Mouse (Mus musculus): Measurements from ENCODE around the gene Lrrc47. TPM values are rescaled to one million over a fixed set of nuclear protein-coding genes. Genes with fewer than 3 reads are reported as not detected.

Lrrc47 gene
- polyA plus RNA-seq (2016; fragmentation: Nextera tagmentation; extraction: Ambion mirVana): 20.2 and 25.3 TPM in 2 replicates

DNA sequence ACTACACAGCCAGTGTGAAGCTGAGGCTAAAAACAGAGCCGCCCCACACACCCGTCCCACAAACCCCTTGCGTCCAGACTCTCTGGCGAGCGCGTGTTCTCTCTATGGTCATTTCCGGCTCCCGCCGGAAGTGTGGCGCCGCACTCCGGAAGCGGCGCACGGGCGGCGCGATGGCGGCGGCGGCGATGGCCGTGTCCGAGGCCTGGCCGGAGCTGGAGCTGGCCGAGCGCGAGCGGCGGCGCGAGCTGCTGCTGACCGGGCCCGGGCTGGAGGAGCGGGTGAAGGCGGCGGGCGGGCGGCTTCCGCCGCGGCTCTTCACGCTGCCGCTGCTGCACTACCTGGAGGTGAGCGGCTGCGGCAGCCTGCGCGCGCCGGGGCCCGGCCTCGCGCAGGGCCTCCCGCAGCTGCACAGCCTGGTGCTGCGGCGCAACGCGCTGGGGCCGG is at the start of gene Lrrc47:
TSS of gene Lrrc47 (plus strand) at position 86 of the 444 bp plus-strand sequence.
- Histone ChIP-seq H3K9me3 (no peaks in the 10 kb centered on the region), H3K27me3 (ENCODE audit: insufficient read depth, poor library complexity, severe bottlenecking) (no peaks in the 10 kb centered on the region), H3K36me3 (peaks cover 46% of the 10 kb centered on the region), H3K4me1 (replicated peaks) (peaks cover 35% of the 10 kb centered on the region), H3K4me3 (peak within 1 kb of the TSS; percentile 100), H3K27ac (peak within 1 kb of the TSS; percentile 90)
- DNase-seq (ENCODE audit: low spot score): peak; percentile 87
- under 1% methylated on average over 59 of the region's 59 CpGs for WGBS

GRCm38 (mm10) chr4:153962631-153963030 is 48.9 kb upstream of the Lrrc47 start:
- Histone ChIP-seq H3K9me3 (no peaks in the 10 kb centered on the region), H3K4me1 (replicated peaks) (peaks cover 13% of the 10 kb centered on the region), H3K36me3 (peaks cover 88% of the 10 kb centered on the region), H3K27ac (no peak overlapping the region), H3K4me3 (no peak overlapping the region), H3K27me3 (ENCODE audit: insufficient read depth, poor library complexity, severe bottlenecking) (no peaks in the 10 kb centered on the region)
- no peak for DNase-seq (ENCODE audit: low spot score)
- 90% methylated on average over 7 of the region's 7 CpGs for WGBS

- Histone ChIP-seq H3K27me3 (ENCODE audit: insufficient read depth, poor library complexity, severe bottlenecking) (no peaks in the 10 kb centered on the region), H3K36me3 (peaks cover 95% of the 10 kb centered on the region), H3K27ac (no peak overlapping the region), H3K4me1 (replicated peaks) (no peaks in the 10 kb centered on the region), H3K9me3 (no peaks in the 10 kb centered on the region), H3K4me3 (no peak overlapping the region)
- 91% methylated on average over 5 of the region's 5 CpGs for WGBS
- DNase-seq (ENCODE audit: low spot score): no peak
Measured at GRCm38 (mm10) chr4:153966651-153967050, 44.9 kb upstream of the Lrrc47 start.

DNA sequence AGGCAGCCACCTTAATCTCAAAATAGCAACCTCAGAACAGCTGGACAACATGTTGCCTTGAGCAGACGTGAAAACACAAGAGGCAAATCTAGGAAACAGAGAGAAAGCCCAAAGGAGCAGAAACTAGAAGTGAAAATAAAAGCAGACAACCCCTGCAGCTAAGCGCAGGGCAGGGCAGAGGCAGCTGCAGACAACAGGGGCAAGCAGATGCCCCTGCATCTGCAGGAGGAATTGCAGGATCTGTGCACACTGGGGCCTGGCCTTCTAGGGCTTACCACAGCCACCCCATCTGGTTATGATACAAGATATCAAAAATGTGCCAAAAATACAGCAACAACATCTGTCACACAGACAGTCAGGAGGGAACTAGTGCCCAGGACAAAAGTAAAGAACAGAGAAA is 44.0 kb upstream of the Lrrc47 start:
- H3K9me3 ChIP-seq: no peaks in the 10 kb centered on the region
- 85% methylated on average over 2 of the region's 2 CpGs for WGBS
- no peak for DNase-seq (ENCODE audit: low spot score)
- no peak overlapping the region for H3K27ac ChIP-seq
- H3K4me3 ChIP-seq: no peak overlapping the region
- H3K27me3 ChIP-seq (ENCODE audit: insufficient read depth, poor library complexity, severe bottlenecking): no peaks in the 10 kb centered on the region
- H3K4me1 ChIP-seq (replicated peaks): no peaks in the 10 kb centered on the region
- H3K36me3 ChIP-seq: peaks cover 89% of the 10 kb centered on the region

DNA sequence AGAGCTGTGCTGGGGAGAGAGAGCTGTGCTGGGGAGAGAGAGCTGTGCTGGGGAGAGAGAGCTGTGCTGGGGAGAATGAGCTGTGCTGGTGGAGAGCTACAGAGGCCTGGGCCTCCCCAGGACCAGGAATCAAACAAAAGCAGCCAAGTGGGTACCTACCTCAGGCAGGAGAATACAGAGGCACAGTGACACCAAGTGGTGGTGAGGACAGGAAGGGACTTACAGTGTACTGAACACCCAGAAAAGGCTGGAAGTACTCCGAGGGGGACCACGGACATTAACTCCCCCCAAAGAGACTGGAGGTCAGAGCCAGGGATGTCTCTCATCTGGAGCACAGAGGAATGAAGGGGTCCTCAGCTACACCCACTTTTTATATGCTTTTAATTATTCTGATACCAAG is 43.5 kb upstream of the Lrrc47 start:
- H3K27ac ChIP-seq: no peak overlapping the region
- H3K27me3 ChIP-seq (ENCODE audit: insufficient read depth, poor library complexity, severe bottlenecking): no peaks in the 10 kb centered on the region
- no peak for DNase-seq (ENCODE audit: low spot score)
- no peak overlapping the region for H3K4me3 ChIP-seq
- H3K9me3 ChIP-seq: no peaks in the 10 kb centered on the region
- H3K36me3 ChIP-seq: peaks cover 84% of the 10 kb centered on the region
- H3K4me1 ChIP-seq (replicated peaks): no peaks in the 10 kb centered on the region
- WGBS: 87% methylated on average over 2 of the region's 2 CpGs

- WGBS: 2% methylated on average over 68 of the region's 68 CpGs
- H3K4me1 ChIP-seq (replicated peaks): peaks cover 30% of the 10 kb centered on the region
- peak within 1 kb of the TSS; percentile 93 for H3K27ac ChIP-seq
- H3K36me3 ChIP-seq: peaks cover 32% of the 10 kb centered on the region
- H3K9me3 ChIP-seq: no peaks in the 10 kb centered on the region
- H3K4me3 ChIP-seq: peak within 1 kb of the TSS; percentile 94
- DNase-seq (ENCODE audit: low spot score): peak; percentile 95
- no peaks in the 10 kb centered on the region for H3K27me3 ChIP-seq (ENCODE audit: insufficient read depth, poor library complexity, severe bottlenecking)
Measured at GRCm38 (mm10) chr4:153974431-153975291, 36.9 kb upstream of the Lrrc47 start, which contains the start of the genes Dffb and Cep104. Gene Dffb, minus strand, starts transcription at chr4:153975126. Gene Cep104, plus strand, starts transcription at chr4:153975194.

DNA sequence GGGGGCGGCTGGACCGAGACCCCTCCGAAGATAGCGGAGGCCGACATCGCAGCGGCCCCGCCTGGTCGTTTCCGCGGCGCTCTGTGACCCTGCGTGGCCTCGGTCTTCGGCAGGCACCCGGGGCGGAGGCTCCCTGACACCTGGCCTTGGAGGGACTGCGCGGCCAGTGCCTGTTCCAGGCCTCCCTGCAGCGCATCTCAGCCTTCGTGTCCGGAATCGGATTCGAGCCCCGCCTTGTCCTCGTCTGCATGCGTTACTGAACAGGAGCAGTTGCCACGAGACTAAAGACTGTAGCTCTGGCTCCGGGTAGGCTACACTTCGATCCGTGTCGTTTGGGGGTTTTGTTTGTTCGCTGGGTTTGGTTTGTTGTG is 36.3 kb upstream of the Lrrc47 start:
- Histone ChIP-seq H3K27ac (peak overlapping the region; percentile 93), H3K9me3 (no peaks in the 10 kb centered on the region), H3K27me3 (ENCODE audit: insufficient read depth, poor library complexity, severe bottlenecking) (no peaks in the 10 kb centered on the region), H3K4me3 (peak overlapping the region; percentile 94), H3K36me3 (peaks cover 32% of the 10 kb centered on the region), H3K4me1 (replicated peaks) (peaks cover 30% of the 10 kb centered on the region)
- under 1% methylated on average over 33 of the region's 33 CpGs for WGBS
- DNase-seq (ENCODE audit: low spot score): no peak

DNA sequence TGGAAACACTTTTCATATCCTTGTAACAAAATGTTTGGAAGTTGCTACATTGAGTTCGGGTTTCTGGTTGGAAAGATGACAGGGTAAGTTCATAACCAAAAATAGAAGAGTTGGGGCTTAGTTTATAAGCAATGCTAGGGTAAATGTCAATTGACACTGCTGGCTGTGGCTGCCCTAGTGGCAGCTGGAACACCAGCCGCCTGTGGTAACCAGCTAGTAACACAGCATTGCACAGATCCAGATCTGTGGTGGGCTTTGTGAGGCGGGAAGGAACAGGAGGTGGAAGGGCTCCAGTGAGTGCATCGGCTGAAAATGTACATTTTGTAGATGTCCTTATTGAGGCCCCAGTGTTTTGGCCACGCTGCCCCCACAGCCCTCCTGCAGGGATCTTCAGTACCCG is 35.8 kb upstream of the Lrrc47 start:
- Histone ChIP-seq H3K9me3 (no peaks in the 10 kb centered on the region), H3K27ac (peak overlapping the region; percentile 93; the same call in 1 of the 2 replicates), H3K36me3 (peaks cover 32% of the 10 kb centered on the region), H3K4me1 (replicated peaks) (peaks cover 30% of the 10 kb centered on the region), H3K27me3 (ENCODE audit: insufficient read depth, poor library complexity, severe bottlenecking) (no peaks in the 10 kb centered on the region), H3K4me3 (peak overlapping the region; percentile 94)
- 44% methylated on average over 6 of the region's 6 CpGs for WGBS
- no peak for DNase-seq (ENCODE audit: low spot score)

DNA sequence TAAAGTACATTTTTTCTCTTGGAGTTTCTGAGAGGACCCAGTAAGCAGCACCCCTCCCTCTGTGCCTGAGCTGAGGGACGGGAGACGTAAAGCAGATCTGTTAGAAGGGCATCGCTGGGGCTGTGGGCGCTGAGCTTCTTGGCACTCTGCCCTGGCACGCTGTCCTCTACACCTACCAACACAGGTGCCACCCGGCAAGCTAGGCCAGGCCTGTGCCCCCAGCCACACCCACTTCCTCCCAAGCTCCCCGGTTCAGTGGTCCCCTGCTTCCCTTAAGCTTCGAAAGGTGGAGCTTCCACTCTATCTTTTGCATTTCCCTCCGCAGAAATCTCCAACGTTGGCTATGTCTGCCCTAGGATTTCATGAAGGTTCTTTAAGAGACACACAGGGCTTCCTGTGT is 32.3 kb upstream of the Lrrc47 start:
- DNase-seq (ENCODE audit: low spot score): no peak
- WGBS: 94% methylated on average over 10 of the region's 10 CpGs
- no peaks in the 10 kb centered on the region for H3K9me3 ChIP-seq
- peaks cover 54% of the 10 kb centered on the region for H3K36me3 ChIP-seq
- no peaks in the 10 kb centered on the region for H3K27me3 ChIP-seq (ENCODE audit: insufficient read depth, poor library complexity, severe bottlenecking)
- no peak overlapping the region for H3K4me3 ChIP-seq
- H3K4me1 ChIP-seq (replicated peaks): peaks cover 21% of the 10 kb centered on the region
- no peak overlapping the region for H3K27ac ChIP-seq

GRCm38 (mm10) chr4:153980470-153980869 is 31.1 kb upstream of the Lrrc47 start:
- Histone ChIP-seq H3K27ac (no peak overlapping the region), H3K9me3 (no peaks in the 10 kb centered on the region), H3K27me3 (ENCODE audit: insufficient read depth, poor library complexity, severe bottlenecking) (no peaks in the 10 kb centered on the region), H3K4me1 (replicated peaks) (peaks cover 18% of the 10 kb centered on the region), H3K36me3 (peaks cover 66% of the 10 kb centered on the region), H3K4me3 (no peak overlapping the region)
- WGBS: 90% methylated on average over 11 of the region's 11 CpGs
- no peak for DNase-seq (ENCODE audit: low spot score)

DNA sequence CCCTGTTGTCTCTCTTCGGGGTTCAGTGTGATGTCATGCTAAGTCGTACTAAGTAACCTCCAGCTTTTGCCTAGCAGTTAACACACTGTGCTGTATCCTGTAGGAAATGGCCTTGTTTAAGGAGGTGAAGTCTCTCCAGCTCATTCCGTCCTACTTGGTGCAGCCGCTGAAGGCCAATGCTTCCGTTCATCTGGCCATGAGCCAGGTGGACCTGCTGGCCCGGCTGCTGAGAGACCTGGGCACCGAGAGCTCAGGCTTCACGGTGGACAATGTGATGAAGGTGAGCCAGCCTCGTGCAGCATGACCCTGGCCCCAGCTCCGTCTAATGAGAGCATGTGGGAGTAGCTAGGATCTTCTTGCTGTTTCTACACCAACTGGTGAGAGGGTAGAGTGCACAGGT is 18.8 kb upstream of the Lrrc47 start:
- H3K27me3 ChIP-seq (ENCODE audit: insufficient read depth, poor library complexity, severe bottlenecking): no peaks in the 10 kb centered on the region

GRCm38 (mm10) chr4:153993505-153993904 is 18.0 kb upstream of the Lrrc47 start:
- no peaks in the 10 kb centered on the region for H3K4me1 ChIP-seq (replicated peaks)
- no peak overlapping the region for H3K27ac ChIP-seq
- no peaks in the 10 kb centered on the region for H3K27me3 ChIP-seq (ENCODE audit: insufficient read depth, poor library complexity, severe bottlenecking)
- peaks cover 100% of the 10 kb centered on the region for H3K36me3 ChIP-seq
- no peak overlapping the region for H3K4me3 ChIP-seq
- 90% methylated on average over 8 of the region's 8 CpGs for WGBS
- DNase-seq (ENCODE audit: low spot score): no peak
- no peaks in the 10 kb centered on the region for H3K9me3 ChIP-seq

More for the DNA sequence above, 18.8 kb upstream of the Lrrc47 start:
- H3K9me3 ChIP-seq: no peaks in the 10 kb centered on the region
- no peak overlapping the region for H3K27ac ChIP-seq
- peaks cover 100% of the 10 kb centered on the region for H3K36me3 ChIP-seq
- H3K4me3 ChIP-seq: no peak overlapping the region
- 93% methylated on average over 10 of the region's 10 CpGs for WGBS
- no peaks in the 10 kb centered on the region for H3K4me1 ChIP-seq (replicated peaks)
- no peak for DNase-seq (ENCODE audit: low spot score)

DNA sequence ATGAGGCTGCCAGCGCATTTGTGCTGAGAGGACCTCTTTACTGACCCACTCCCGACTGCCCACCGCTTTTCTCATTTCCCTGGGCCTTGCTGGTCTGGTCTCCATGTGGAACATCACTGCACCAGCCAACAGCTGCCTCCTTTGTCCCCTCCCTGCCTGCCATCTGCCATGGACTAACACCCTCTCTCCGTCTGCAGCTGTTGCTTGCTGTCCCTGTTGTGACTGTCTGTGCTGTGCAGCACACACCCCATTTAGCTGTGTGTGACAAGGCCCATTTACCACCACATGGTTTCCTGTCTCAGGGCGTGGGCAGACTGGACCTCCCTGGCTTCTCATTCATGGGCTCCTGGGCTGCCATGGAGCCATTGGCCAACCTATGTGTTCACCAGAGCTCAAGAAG is 6.0 kb upstream of the Lrrc47 start:
- peaks cover 63% of the 10 kb centered on the region for H3K36me3 ChIP-seq
- no peak overlapping the region for H3K27ac ChIP-seq
- 88% methylated on average over 5 of the region's 5 CpGs for WGBS

More for the DNA sequence above, 6.0 kb upstream of the Lrrc47 start:
- Histone ChIP-seq H3K4me3 (no peak overlapping the region), H3K9me3 (no peaks in the 10 kb centered on the region), H3K4me1 (replicated peaks) (no peaks in the 10 kb centered on the region), H3K27me3 (ENCODE audit: insufficient read depth, poor library complexity, severe bottlenecking) (no peaks in the 10 kb centered on the region)
- no peak for DNase-seq (ENCODE audit: low spot score)

All from hindbrain, embryonic 10.5 days (tissue).